Mouse (Mus musculus) Patski (cell line): ENCODE data around the gene Slc39a12. TPM values are rescaled to one million over a fixed set of nuclear protein-coding genes. Genes with fewer than 3 reads are reported as not detected.

Source experiments
- ATAC-seq: fragments of 100-300 bp; one replicate; pipeline ENCODE4 v1.8.0; 2021
- CTCF ChIA-PET: fragments of 350-600 bp; sonication (Branson Sonifier 250); formaldehyde crosslinking; loops from one replicate; lab custom pipeline; 2022; ENCODE audit warnings: inconsistent platforms; lab: Charles Lee
- POLR2A ChIA-PET: fragments of 350-600 bp; sonication (Branson Sonifier 250); formaldehyde crosslinking; loops from one replicate; lab custom pipeline; 2022; ENCODE audit warnings: antibody characterized with exemption, inconsistent platforms; lab: Charles Lee
- DNase-seq: peaks from one replicate; pipeline ENCODE4 v3.0.0-alpha.2; 2011; ENCODE audit warnings: low read depth, low spot score
- H3K27me3 ChIP-seq: fragments of 371-371 bp; one replicate; pipeline ENCODE4 v1.5.1; 2021
- CTCF ChIP-seq: fragments of 100-300 bp; IDR thresholded peaks from one replicate; pipeline ENCODE4 v1.5.1; 2021
- in situ Hi-C: fragments of 300-500 bp; cut with MboI; formaldehyde crosslinking; loops from 3 replicates; pipeline ENCODE4 v1.11.1; 2018; ENCODE audit warnings: low pct_unique_long_range_greater_than_20kb, mixed read lengths
- polyA plus RNA-seq: library from polyadenylated mRNA; unstranded; gene quantifications from one replicate; pipeline ENCODE4 v1.2.3, GENCODE M21; 2021

The Slc39a12 gene
- 0.05 TPM for polyA plus RNA-seq

DNA sequence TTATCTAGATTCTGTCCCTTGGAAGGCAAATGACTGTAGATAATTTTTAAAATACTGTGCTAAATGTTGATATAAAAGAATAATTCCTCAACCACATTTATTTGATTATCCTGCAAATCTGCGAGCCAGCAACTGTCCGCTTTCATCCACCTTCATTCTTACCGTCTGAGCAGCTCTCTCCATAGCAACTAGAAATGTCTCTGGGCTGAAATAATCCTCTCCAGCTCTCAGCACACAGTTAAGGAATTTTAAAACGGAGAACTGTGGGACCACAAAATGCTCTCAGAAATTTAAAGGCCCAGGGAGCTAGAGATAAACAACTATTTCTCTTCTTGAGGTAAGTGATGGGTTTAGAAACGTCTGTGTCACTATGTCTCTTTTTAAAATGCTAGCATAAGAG, at the start of gene Slc39a12:
Slc39a12 (plus strand) TSS at position 155 of the 400 bp plus-strand sequence.
- POLR2A ChIA-PET = no interaction called here
- H3K27me3 ChIP-seq = no peaks in the 10 kb centered on the region
- no peak for DNase-seq
- no peak for TF ChIP-seq CTCF
- ATAC-seq = no peak
- in situ Hi-C loops = no loop called here
- CTCF ChIA-PET = no interaction called here

DNA sequence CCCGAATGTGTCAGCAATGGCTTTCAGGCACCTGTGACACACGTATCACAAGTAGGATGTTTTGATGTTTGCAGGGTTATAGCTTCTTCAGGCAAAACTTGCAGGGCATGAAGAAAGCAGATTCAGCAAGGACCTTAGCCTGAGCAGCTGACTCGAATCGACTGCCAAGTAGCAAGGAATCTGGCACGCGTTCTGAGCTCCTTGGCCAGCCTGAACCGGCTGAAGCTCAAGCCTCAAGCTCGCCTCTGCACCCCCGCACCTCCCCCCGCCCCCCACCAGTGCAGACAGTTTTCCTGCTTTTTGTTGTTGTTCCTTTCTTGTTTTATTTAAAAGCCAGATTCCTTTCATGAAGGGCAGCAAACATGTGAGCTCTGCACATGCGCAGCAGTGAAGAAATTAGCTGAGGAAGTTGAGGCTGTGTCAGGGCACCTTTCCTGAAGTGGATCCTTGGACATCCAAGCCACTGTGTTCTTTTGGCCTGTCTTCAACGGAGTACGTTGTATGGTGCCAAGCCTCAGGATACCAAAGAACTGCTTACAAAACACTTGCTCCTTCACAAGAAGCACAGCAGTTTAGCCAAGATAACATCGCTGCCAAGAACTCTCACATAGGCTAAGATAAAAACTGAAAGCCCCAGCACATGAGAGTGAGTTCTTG, 46.3 kb upstream of the Slc39a12 start:
- ATAC-seq = no peak
- CTCF ChIA-PET = no interaction called here
- POLR2A ChIA-PET = no interaction called here
- DNase-seq = peak; percentile 3
- in situ Hi-C loops = no loop called here
- no peak for TF ChIP-seq CTCF
- no peaks in the 10 kb centered on the region for H3K27me3 ChIP-seq

DNA sequence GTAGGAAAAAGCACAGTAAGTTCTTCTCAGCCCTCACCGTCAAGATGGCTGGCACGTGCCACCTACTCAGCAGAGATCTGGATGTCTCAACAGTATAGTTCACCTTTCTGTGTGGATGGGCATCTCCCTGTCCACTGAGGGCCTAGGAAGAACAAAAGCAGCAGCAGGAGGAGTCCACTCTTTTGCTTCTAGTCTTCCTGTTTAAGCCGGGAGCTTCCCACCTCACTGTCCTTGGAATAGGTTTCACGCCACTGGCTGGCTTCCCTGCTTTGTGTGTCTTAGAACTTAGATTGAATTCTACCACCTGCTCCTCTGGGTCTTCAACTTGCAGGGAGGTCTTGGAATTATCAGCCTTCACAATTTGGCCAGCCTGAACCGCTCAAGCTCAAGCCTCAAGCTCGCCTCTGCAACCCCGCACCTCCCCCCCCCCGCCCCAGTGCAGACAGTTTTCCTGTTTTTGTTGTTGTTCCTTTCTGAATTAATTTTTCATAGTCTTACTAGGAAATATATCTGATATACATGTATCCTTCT, 45.7 kb upstream of the Slc39a12 start:
- no peak for DNase-seq
- POLR2A ChIA-PET = no interaction called here
- in situ Hi-C loops = no loop called here
- no peaks in the 10 kb centered on the region for H3K27me3 ChIP-seq
- CTCF ChIA-PET = no interaction called here
- no peak for ATAC-seq
- TF ChIP-seq CTCF = no peak

- ChIA-PET CTCF (no interaction called here), POLR2A (no interaction called here)
- no peak for ATAC-seq
- no peak for TF ChIP-seq CTCF
- no peaks in the 10 kb centered on the region for H3K27me3 ChIP-seq
- DNase-seq = no peak
- in situ Hi-C loops = no loop called here
Observed at GRCm38 (mm10) chr2:14388856-14389255, 740 bp downstream of the Slc39a12 start.

DNA sequence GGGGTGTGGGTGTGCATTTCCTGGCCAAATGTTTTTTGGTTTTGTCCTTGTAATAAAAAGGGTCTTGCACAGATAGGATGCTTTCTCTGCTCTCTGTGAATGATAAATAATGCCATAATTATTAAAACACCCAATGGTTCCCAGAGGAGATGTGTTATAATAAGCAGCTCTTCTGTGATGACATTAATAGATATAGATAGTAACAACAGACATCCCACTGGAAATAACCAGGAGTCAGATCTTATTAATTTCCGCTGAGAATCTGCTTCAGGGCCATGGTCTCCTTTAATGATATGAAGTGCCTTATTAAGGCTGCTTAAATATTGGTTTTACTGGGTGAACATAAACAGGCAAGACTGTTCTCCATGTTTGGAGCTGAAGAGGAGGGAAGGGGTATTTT, 2.8 kb downstream of the Slc39a12 start:
- TF ChIP-seq CTCF = no peak
- in situ Hi-C loops = no loop called here
- CTCF ChIA-PET = no interaction called here
- ATAC-seq (no peak), DNase-seq (no peak)
- POLR2A ChIA-PET = no interaction called here
- no peaks in the 10 kb centered on the region for H3K27me3 ChIP-seq

DNA sequence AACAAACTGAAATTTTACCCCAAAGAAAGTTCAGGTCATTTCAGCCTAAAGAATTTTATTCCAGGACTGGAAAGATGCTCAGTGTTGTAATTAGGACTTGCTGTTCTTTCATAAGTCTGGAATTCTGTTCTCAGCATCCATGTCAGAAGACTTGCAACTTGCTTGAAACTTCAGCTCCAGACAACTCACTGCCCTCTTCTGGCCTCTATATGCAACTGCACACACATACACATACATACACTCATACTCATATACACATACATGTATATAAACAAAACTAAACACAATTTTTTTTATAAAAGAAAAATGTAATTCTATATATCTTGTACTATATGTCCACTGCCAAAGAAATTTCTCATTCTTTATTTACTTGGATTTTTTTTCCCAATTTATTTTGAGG, 14.9 kb downstream of the Slc39a12 start:
- ChIA-PET POLR2A (no interaction called here), CTCF (interaction anchor here (0.6 kb wide), 1 partner anchor 48 kb away, joined by 3 read pairs; no protein-coding TSS in a partner anchor)
- DNase-seq = no peak
- in situ Hi-C loops = no loop called here
- ATAC-seq = no peak
- TF ChIP-seq CTCF = peak; percentile 34
- no peaks in the 10 kb centered on the region for H3K27me3 ChIP-seq

DNA sequence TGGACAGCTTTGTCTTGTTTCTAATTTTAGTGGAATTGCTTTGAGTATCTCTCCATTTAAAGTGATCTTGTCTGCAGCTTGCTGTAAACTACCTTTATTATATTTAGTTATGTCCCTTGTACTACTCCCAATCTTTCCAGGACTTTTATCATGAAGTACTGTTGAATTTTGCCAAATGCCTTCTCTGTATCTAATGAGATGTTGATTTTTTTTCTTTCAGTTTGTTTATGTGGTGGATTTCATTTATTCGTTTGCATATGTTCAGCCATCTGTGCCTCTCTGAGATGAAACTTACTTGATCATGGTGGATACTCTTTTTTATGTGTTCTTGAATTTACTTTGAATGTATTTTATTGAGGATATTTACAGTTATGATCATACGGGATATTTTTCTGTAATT, 40.9 kb downstream of the Slc39a12 start:
- POLR2A ChIA-PET = no interaction called here
- no peak for DNase-seq
- TF ChIP-seq CTCF = no peak
- CTCF ChIA-PET = no interaction called here
- ATAC-seq = no peak
- in situ Hi-C loops = no loop called here
- no peaks in the 10 kb centered on the region for H3K27me3 ChIP-seq

DNA sequence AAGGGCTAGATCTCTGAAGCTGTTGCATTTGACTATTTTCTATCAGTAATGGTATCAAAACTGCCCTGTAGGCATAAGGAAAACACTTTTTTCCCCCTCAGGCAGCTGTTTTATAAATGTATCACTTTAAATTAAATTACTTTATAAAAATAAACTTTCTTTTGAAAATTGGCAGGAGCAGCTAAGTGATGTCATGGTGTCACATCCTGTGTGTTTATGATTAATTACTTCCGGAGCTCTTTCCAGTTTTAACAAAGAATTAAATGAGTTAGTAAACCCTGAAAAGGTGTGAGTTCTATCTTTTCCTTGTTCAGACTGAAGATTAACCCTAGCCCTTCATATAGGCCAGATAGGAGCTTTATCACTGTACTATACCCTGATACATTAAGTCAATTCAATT, 59.2 kb downstream of the Slc39a12 start:
- TF ChIP-seq CTCF = no peak
- CTCF ChIA-PET = no interaction called here

GRCm38 (mm10) chr2:14450866-14451265, 62.8 kb downstream of the Slc39a12 start:
- peak; percentile 11 for TF ChIP-seq CTCF
- CTCF ChIA-PET = interaction anchor here (0.6 kb wide), 1 partner anchor 48 kb away, joined by 3 read pairs; no protein-coding TSS in a partner anchor
- no peaks in the 10 kb centered on the region for H3K27me3 ChIP-seq
- DNase-seq = no peak
- in situ Hi-C loops = no loop called here
- POLR2A ChIA-PET = no interaction called here
- ATAC-seq = no peak

More for the DNA sequence above, 59.2 kb downstream of the Slc39a12 start:
- ATAC-seq (no peak), DNase-seq (no peak)
- POLR2A ChIA-PET = no interaction called here
- H3K27me3 ChIP-seq = no peaks in the 10 kb centered on the region
- in situ Hi-C loops = no loop called here

DNA sequence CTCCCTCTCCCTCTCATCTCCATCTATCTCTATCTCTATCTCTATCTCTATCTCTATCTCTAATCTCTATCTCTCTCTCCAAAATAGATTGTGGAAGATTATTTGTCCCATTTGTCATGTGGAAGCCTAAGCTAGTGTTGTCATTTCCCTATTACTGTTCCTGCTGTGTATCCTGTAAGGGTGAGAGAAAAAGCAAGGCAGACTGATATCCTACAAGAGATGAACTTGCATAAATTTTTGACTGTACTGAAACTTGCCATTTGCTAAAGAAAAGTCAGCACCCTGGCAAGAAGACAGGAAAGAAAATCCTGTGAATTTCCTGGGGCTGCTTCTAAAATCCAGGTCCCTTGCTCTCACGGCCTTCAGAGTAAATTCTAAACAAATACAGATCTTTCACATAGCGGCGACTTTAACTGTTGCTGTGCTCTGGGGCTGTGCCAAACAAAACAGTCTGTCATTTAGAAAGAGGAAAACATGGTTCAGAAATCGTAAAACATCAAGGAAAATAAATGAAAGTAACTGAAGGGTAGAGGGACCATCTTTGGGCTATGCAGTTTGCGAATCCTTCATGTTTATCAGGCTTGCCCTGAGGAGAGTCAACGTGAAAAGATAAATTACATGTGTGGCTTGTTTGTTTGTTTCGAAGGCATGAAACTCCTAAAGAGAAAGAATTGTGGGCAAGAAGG, 67.0 kb downstream of the Slc39a12 start:
- CTCF ChIA-PET = no interaction called here
- H3K27me3 ChIP-seq = no peaks in the 10 kb centered on the region
- POLR2A ChIA-PET = no interaction called here
- ATAC-seq (no peak), DNase-seq (no peak)
- no peak for TF ChIP-seq CTCF
- in situ Hi-C loops = no loop called here

GRCm38 (mm10) chr2:14464438-14464837, 76.3 kb downstream of the Slc39a12 start:
- DNase-seq (no peak), ATAC-seq (no peak)
- in situ Hi-C loops = no loop called here
- no peak for TF ChIP-seq CTCF
- POLR2A ChIA-PET = no interaction called here
- CTCF ChIA-PET = no interaction called here
- no peaks in the 10 kb centered on the region for H3K27me3 ChIP-seq
